8 mouse cellular contexts compared by ENCODE assay signal in the genomic region with DNA sequence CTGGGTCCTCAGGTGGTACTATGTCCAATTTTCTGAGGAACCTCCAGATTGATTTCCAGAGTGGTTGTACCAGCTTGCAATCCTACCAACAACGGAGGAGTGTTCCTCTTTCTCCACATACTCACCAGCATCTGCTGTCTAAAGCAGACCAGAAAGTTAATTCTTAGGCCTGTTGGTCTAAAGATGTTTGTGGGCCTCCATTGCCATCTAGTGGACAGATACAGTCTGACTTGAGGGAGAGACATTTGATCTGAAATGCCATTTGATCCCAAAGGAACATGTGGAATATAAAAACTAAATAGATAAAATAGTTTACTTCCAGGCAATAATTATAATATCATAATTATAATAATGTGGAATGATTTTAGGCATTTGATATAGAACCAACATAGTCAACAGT. TPM values are rescaled to one million over a fixed set of nuclear protein-coding genes. Genes with fewer than 3 reads are reported as not detected.
A peak's percentile ranks its signal among the peaks of the same experiment; 100 is the strongest.
DNase-seq lines count a peak whose midpoint lies in the region; ATAC-seq and TF ChIP-seq lines count a peak whose summit lies in the region.

No protein-coding gene starts in this region.

- no peak overlapping the region for H3K27ac ChIP-seq in kidney, embryonic 15.5 days
- H3K27ac ChIP-seq in left cerebral cortex, adult 2 months, result no peak overlapping the region
- no peak overlapping the region for H3K27ac ChIP-seq in midbrain, embryonic 16.5 days (ENCODE audit: low read length)

- DNase-seq in kidney, adult 18-20 months, result peak; percentile 63
- DNase-seq in adrenal gland, adult 2 months, result peak; percentile 63
- peak; percentile 82 for DNase-seq in embryo, embryonic 11 days
- DNase-seq in heart, postnatal 4 days, result peak; percentile 78
- peak; percentile 55 to 65 for DNase-seq in left cerebral cortex, adult 2 months (ENCODE audit: extremely low spot score in 1 of 2, low spot score in 2 of 2)
- peak; percentile 64 for DNase-seq in testis, postnatal 10 days (ENCODE audit: low spot score)

- H3K9ac ChIP-seq in kidney, embryonic 15.5 days, result no peak overlapping the region
- H3K9ac ChIP-seq in midbrain, embryonic 16.5 days (ENCODE audit: low read depth, low read length), result no peak overlapping the region

- H3K4me1 ChIP-seq in kidney, embryonic 15.5 days, result no peaks in the 10 kb centered on the region
- H3K4me1 ChIP-seq in midbrain, embryonic 16.5 days (ENCODE audit: control insufficient read depth, insufficient read depth, low read length), result no peaks in the 10 kb centered on the region

- ATAC-seq in kidney, embryonic 15.5 days (replicated peaks; ENCODE audit: low FRiP score), result no peak
- peak; percentile 58; the same call in 1 of the 2 replicates for ATAC-seq in midbrain, embryonic 16.5 days

- H3K36me3 ChIP-seq in kidney, embryonic 15.5 days, result no peaks in the 10 kb centered on the region
- H3K36me3 ChIP-seq in midbrain, embryonic 16.5 days (ENCODE audit: control insufficient read depth, insufficient read depth, low read length), result no peaks in the 10 kb centered on the region

- no peak overlapping the region for H3K4me2 ChIP-seq in kidney, embryonic 15.5 days
- H3K4me2 ChIP-seq in midbrain, embryonic 16.5 days (ENCODE audit: low read length), result no peak overlapping the region

- 16% methylated on average over 1 of the region's 1 CpGs for WGBS in kidney, embryonic 15.5 days
- WGBS in midbrain, embryonic 16.5 days, result 8% methylated on average over 1 of the region's 1 CpGs

- no peak overlapping the region for H3K4me3 ChIP-seq in kidney, embryonic 15.5 days (replicated peaks)
- no peak overlapping the region for H3K4me3 ChIP-seq in left cerebral cortex, adult 2 months
- no peak overlapping the region for H3K4me3 ChIP-seq in midbrain, embryonic 16.5 days (ENCODE audit: low read depth, low read length)

- H3K27me3 ChIP-seq in kidney, embryonic 15.5 days, result peaks cover 6% of the 10 kb centered on the region; the same call in 1 of the 2 replicates
- H3K27me3 ChIP-seq in midbrain, embryonic 16.5 days (ENCODE audit: control insufficient read depth, insufficient read depth, low read depth, low read length), result no peaks in the 10 kb centered on the region

- TF ChIP-seq CTCF in left cerebral cortex, adult 2 months (IDR thresholded peaks at IDR 0.05), result peak; percentile 87

- intact Hi-C loops in left cerebral cortex, adult 2 months (cut with DNase I), result loop anchor here (1.0 to 10.0 kb wide), 4 partner anchors 161 to 355 kb away; no protein-coding TSS in a partner anchor

- H3K9me3 ChIP-seq in kidney, embryonic 15.5 days (replicated peaks), result no peaks in the 10 kb centered on the region
- H3K9me3 ChIP-seq in midbrain, embryonic 16.5 days (replicated peaks; ENCODE audit: control insufficient read depth, low read length, poor library complexity, severe bottlenecking), result no peaks in the 10 kb centered on the region

RNA-seq across cellular contexts. Expression of gene Sec24b, which starts 18.4 kb away (rescaled TPM):
- polyA plus RNA-seq in kidney, embryonic 15.5 days (2015; fragmentation: Nextera tagmentation; extraction: Ambion mirVana), result 33.6 and 36.9 TPM in 2 replicates
- total RNA-seq in adrenal gland, adult 2 months (2021), result 10 to 100 TPM; 50.5 to 74.0 TPM
- 76.3 and 82.5 TPM in 2 replicates for polyA plus RNA-seq in adrenal gland, adult 2 months (2012; rRNA removed)
- total RNA-seq in heart, postnatal 4 days (2021), result 10 to 100 TPM; 41.4 to 42.0 TPM
- 10 to 100 TPM; 58.4 to 70.0 TPM for total RNA-seq in left cerebral cortex, adult 2 months (2021)
- 31.0 and 32.9 TPM in 2 replicates for polyA plus RNA-seq in midbrain, embryonic 16.5 days (2015; fragmentation: Nextera tagmentation; extraction: Ambion mirVana)

RNA-seq across cellular contexts. Expression of gene Col25a1, which starts 51.5 kb away (rescaled TPM):
- polyA plus RNA-seq in kidney, embryonic 15.5 days (2015; fragmentation: Nextera tagmentation; extraction: Ambion mirVana), result 4.1 and 5.4 TPM in 2 replicates
- 1 to 10 TPM; 3.5 to 4.5 TPM for total RNA-seq in adrenal gland, adult 2 months (2021)
- polyA plus RNA-seq in adrenal gland, adult 2 months (2012; rRNA removed), result 0.18 and 0.43 TPM in 2 replicates
- 1 to 10 TPM; 1.7 to 1.8 TPM for total RNA-seq in heart, postnatal 4 days (2021)
- 10 to 100 TPM; 44.9 to 47.0 TPM for total RNA-seq in left cerebral cortex, adult 2 months (2021)
- 13.9 and 15.1 TPM in 2 replicates for polyA plus RNA-seq in midbrain, embryonic 16.5 days (2015; fragmentation: Nextera tagmentation; extraction: Ambion mirVana)

Comparison
In these comparisons a context has a peak if more than half of its experiments do, and no peak if none do; other contexts are left out.
1. RNA of gene Col25a1, which starts 51.5 kb away (total RNA-seq): 44.9 to 47.0 TPM in left cerebral cortex, adult 2 months; 3.5 to 4.5 TPM in adrenal gland, adult 2 months and 1.7 to 1.8 TPM in heart, postnatal 4 days; every median in the first group is over 4 times any median in the second.
2. Peak in every context shown above with its lines, with median percentiles within 50 percentile points of each other: DNase-seq.